Mouse (Mus musculus): ENCODE results near the gene Clec1a.
"Not testable (repeated sequence)": the region's sequence is repeated elsewhere in the genome, so short reads cannot be mapped to it uniquely, and the experiment has no call there.

The Clec1a gene

GRCm38 (mm10) chr6:129451411-129452039 is at the start of gene Clec1a:
Clec1a (minus strand) TSS chr6:129452000.
- DNase-seq: peak; percentile 70 to 77

GRCm38 (mm10) chr6:129499516-129499915 is 47.7 kb upstream of the Clec1a start:
- not testable (repeated sequence) for DNase-seq

- DNase-seq: no peak
Measured at GRCm38 (mm10) chr6:129497345-129498218, 45.8 kb upstream of the Clec1a start.

- no peak for DNase-seq
Measured at GRCm38 (mm10) chr6:129494924-129495323, 43.1 kb upstream of the Clec1a start.

GRCm38 (mm10) chr6:129480089-129480958 is 28.5 kb upstream of the Clec1a start:
- no peak for DNase-seq

- peak in 1 of 2 experiments; percentile 34 for DNase-seq
Measured at GRCm38 (mm10) chr6:129476404-129477126, 24.8 kb upstream of the Clec1a start.

- no peak for DNase-seq
Measured at GRCm38 (mm10) chr6:129472627-129473026, 20.8 kb upstream of the Clec1a start.

GRCm38 (mm10) chr6:129471386-129471785 is 19.6 kb upstream of the Clec1a start:
- no peak for DNase-seq

GRCm38 (mm10) chr6:129449743-129450142 is 2.1 kb downstream of the Clec1a start:
- no peak for DNase-seq

- no peak for DNase-seq
Measured at GRCm38 (mm10) chr6:129438033-129438432, 13.8 kb downstream of the Clec1a start.

GRCm38 (mm10) chr6:129436025-129436424 is 15.8 kb downstream of the Clec1a start:
- no peak for DNase-seq

- no peak for DNase-seq
Measured at GRCm38 (mm10) chr6:129434239-129434638, 17.6 kb downstream of the Clec1a start.

- no peak for DNase-seq
Measured at GRCm38 (mm10) chr6:129427281-129427680, 24.5 kb downstream of the Clec1a start.

GRCm38 (mm10) chr6:129425812-129426211 is 26.0 kb downstream of the Clec1a start:
- DNase-seq: peak; percentile 41 to 72

GRCm38 (mm10) chr6:129425217-129425616 is 26.6 kb downstream of the Clec1a start:
- DNase-seq: no peak

GRCm38 (mm10) chr6:129423734-129424072 is 28.1 kb downstream of the Clec1a start:
- DNase-seq: peak; percentile 77 to 81

GRCm38 (mm10) chr6:129423040-129423733 is 28.6 kb downstream of the Clec1a start:
- DNase-seq: peak; percentile 55 to 60

GRCm38 (mm10) chr6:129422311-129422710 is 29.5 kb downstream of the Clec1a start:
- no peak for DNase-seq

GRCm38 (mm10) chr6:129414177-129414576 is 37.6 kb downstream of the Clec1a start:
- DNase-seq: no peak

GRCm38 (mm10) chr6:129408562-129408961 is 43.2 kb downstream of the Clec1a start, which contains the start of gene Clec9a:
Clec9a (plus strand) TSS chr6:129408862.
- DNase-seq: no peak

GRCm38 (mm10) chr6:129407324-129407723 is 44.5 kb downstream of the Clec1a start:
- no peak for DNase-seq

- no peak for DNase-seq
Measured at GRCm38 (mm10) chr6:129405999-129406398, 45.8 kb downstream of the Clec1a start.

Data from kidney, postnatal 25 days (tissue).